Mouse (Mus musculus) ES-E14 (cell line): ENCODE results near the gene E2f4. TPM values are rescaled to one million over a fixed set of nuclear protein-coding genes. Genes with fewer than 3 reads are reported as not detected.

Experiments used
- DNase-seq: peaks from one replicate; pipeline ENCODE4 v3.0.0-alpha.2; 2013; ENCODE audit warnings: low read depth, low spot score
- H3K27ac ChIP-seq: 2 replicates; pipeline ENCODE4 v1.5.1; 2012; ENCODE audit warnings: low read depth, mild to moderate bottlenecking, low read length, moderate library complexity, mixed read lengths; ENCODE audit not compliant: poor library complexity, insufficient read depth, severe bottlenecking
- H3K36me3 ChIP-seq: 2 replicates; pipeline ENCODE4 v1.6.1; 2012; ENCODE audit warnings: mild to moderate bottlenecking, low read length, moderate library complexity, mixed read lengths; ENCODE audit not compliant: control insufficient read depth, poor library complexity, insufficient read depth, severe bottlenecking
- H3K4me1 ChIP-seq, 2 experiments: fragments of 150-350 bp in 1 of 2; sonication (generic) in 1 of 2; 2 replicates each; pipeline ENCODE4 v1.6.1; 2012; ENCODE audit warnings: low read length in 2 of 2, mild to moderate bottlenecking in 1 of 2, mixed read lengths in 1 of 2; ENCODE audit not compliant: control insufficient read depth in 2 of 2, insufficient read depth in 2 of 2, poor library complexity in 1 of 2
- H3K4me3 ChIP-seq, 2 experiments: fragments of 150-350 bp in 1 of 2; sonication (generic) in 1 of 2; 2 replicates each; pipeline ENCODE4 v1.5.1; 2012; ENCODE audit warnings: low read length in 2 of 2, low read depth in 1 of 2, mild to moderate bottlenecking in 1 of 2, mixed read lengths in 1 of 2; ENCODE audit not compliant: insufficient read depth in 1 of 2, poor library complexity in 1 of 2, severe bottlenecking in 1 of 2
- H3K9ac ChIP-seq: 2 replicates; pipeline ENCODE4 v1.6.1; 2012; ENCODE audit warnings: low read depth, mild to moderate bottlenecking, low read length, mixed read lengths; ENCODE audit not compliant: poor library complexity, insufficient read depth, severe bottlenecking
- H3K9me3 ChIP-seq: fragments of 150-350 bp; sonication (generic); 2 replicates; pipeline ENCODE4 v1.6.1; 2012; ENCODE audit warnings: low read depth, mild to moderate bottlenecking, low read length; ENCODE audit not compliant: control insufficient read depth, insufficient read depth
- CHD2 ChIP-seq: IDR thresholded peaks from 2 replicates; pipeline ENCODE4 v1.6.1; 2014; ENCODE audit warnings: mild to moderate bottlenecking, low read depth, low read length, inconsistent platforms
- HCFC1 ChIP-seq: IDR thresholded peaks from 2 replicates; pipeline ENCODE4 v1.6.1; 2012; ENCODE audit warnings: low read length, inconsistent platforms, borderline replicate concordance; ENCODE audit not compliant: insufficient read depth
- MAFK ChIP-seq: IDR thresholded peaks from 2 replicates; pipeline ENCODE4 v1.6.1; 2014; ENCODE audit warnings: mild to moderate bottlenecking, low read depth, low read length, inconsistent platforms; ENCODE audit not compliant: insufficient read depth
- ZC3H11A ChIP-seq: IDR thresholded peaks from 2 replicates; pipeline ENCODE4 v1.6.1; 2012; ENCODE audit warnings: low read depth, mild to moderate bottlenecking, inconsistent platforms, low read length, borderline replicate concordance
- ZNF384 ChIP-seq: IDR thresholded peaks from 2 replicates; pipeline ENCODE4 v1.6.1; 2012; ENCODE audit warnings: low read depth, low read length, inconsistent platforms
- in situ Hi-C, 2 experiments: fragments of 600-800 bp; cut with MboI; formaldehyde crosslinking; loops; one replicate each; pipeline ENCODE4 v1.15.1; 2025; ENCODE audit warnings: low sequenced_read_pairs in 2 of 2, inconsistent platforms in 1 of 2; ENCODE audit not compliant: unreplicated experiment in 2 of 2
- total RNA-seq: library from RNA; depleted of rRNA; stranded (reverse); fragments of 300-350 nt; gene quantifications from 2 replicates; pipeline ENCODE4 v1.2.3, GENCODE M21; 2012

E2f4 gene
- total RNA-seq, 1 experiment: 66.8 TPM

DNA sequence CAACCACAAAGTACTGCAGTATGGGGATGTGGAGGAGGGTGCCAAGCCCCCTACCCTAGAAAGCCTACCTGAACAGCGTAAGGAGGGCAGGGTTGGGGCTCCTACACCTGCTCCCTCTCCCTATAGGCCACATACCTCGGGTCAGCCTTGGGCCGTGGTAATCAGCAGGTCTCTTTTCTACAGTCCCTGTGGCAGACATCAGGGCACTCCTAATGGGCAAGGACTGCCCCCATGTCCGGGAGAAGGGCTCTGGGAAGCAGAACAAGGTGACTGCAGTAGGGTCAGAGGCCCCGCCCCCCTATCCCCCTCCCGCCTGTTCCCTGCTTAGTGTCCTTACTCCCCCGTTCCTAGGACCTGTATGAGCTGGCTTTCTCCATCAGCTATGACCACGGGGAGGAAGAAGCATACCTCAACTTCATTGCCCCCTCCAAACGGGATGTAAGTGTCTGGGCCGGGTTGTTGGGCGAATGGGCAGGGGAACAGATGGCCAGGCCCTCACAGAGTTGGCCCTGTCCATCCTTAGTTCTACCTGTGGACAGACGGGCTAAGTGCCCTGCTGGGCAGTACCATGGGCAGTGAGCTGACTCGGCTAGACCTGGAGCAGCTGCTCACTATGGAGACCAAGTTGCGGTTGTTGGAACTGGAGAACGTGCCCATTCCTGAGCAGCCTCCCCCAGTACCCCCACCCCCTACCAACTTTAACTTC is 11.8 kb downstream of the E2f4 start:
- Histone ChIP-seq H3K27ac (no peak overlapping the region), H3K9ac (no peak overlapping the region), H3K36me3 (peaks cover 26% of the 10 kb centered on the region), H3K4me3 (no peak overlapping the region), H3K4me1 (peaks cover 0 to 10% of the 10 kb centered on the region in 2 experiments; a peak in 2 of 4 replicates), H3K9me3 (no peaks in the 10 kb centered on the region)
- TF ChIP-seq ZC3H11A (no peak), ZNF384 (no peak), HCFC1 (no peak), CHD2 (no peak), MAFK (no peak)
- in situ Hi-C loops: no loop called here
- DNase-seq: no peak

DNA sequence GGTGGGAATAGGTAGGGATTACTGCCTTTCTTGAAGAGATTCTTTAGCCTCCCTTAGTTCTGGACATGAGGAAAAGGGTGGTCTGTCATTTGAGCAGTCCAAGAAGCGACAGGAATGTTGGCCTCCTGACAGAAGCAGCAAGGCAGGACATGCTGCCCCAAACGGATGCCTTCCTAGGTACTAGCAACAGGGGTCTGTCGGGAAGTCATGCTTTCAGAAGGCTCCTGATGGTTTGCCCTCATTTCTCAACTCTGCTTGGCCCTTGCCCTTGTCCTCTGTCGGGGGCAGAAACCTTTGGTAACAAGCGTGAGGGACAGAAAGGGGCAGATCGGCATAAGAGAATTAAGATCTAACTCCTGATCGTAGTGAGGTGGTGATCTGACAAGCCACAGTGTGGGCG is 12.7 kb downstream of the E2f4 start:
- no peak overlapping the region for H3K9ac ChIP-seq
- in situ Hi-C loops: no loop called here
- H3K36me3 ChIP-seq: peaks cover 20% of the 10 kb centered on the region; the same call in 1 of the 2 replicates
- DNase-seq: no peak
- TF ChIP-seq HCFC1: no peak
- TF ChIP-seq ZC3H11A: no peak
- no peak for TF ChIP-seq ZNF384
- TF ChIP-seq CHD2: no peak
- no peak for TF ChIP-seq MAFK
- H3K9me3 ChIP-seq: no peaks in the 10 kb centered on the region
- peaks cover 0 to 3% of the 10 kb centered on the region in 2 experiments; a peak in 2 of 4 replicates for H3K4me1 ChIP-seq
- no peak overlapping the region for H3K27ac ChIP-seq
- H3K4me3 ChIP-seq: no peak overlapping the region

DNA sequence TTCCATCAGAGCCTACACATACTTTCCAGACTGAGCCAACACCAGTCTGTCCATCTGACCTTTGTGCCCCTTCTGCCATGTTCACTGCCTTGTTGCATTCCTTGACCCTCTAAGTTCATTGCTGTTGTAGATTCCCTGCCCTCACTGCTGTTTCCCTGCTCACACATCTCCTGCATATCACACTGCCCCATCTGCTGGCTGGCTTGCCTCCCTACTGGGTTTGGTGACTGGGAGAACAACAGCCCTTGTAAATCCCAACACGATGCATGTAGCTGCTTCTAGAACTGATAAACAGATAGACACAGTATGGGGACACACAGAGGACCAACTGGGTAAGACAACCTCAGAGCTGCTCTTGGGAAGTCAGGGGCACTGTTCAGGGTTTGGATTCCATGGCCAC is 14.3 kb downstream of the E2f4 start:
- Histone ChIP-seq H3K36me3 (peaks cover 20% of the 10 kb centered on the region; the same call in 1 of the 2 replicates), H3K4me1 (no peaks in the 10 kb centered on the region)
- in situ Hi-C loops: no loop called here

DNA sequence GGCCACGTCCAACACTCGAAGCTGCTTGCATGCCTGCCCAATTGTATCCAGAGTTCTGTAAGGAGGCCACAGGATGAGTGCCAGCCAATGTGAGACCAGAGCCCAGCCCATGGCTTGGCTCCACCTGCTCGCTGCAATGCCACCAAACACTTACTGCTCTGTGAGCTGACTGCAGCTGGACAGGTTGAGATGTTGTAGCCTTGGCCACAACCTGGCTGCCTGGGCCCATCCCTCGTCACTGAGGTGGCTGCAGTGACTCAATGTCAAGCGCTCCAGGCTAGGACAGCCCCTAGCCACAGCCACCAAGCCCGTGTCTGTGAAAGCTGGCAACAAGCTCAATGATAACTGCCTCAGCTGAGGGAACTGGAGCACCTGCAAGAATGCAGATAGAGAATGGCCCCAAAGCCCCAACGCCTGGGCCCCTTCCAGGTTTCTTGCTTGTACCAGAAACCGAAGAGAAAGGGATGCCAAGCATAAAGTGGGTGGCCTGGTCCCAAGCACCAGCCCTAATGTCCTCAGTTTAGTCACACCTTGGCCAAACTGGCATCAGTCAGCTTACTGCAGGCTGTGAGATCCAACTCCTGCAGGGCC is 15.5 kb downstream of the E2f4 start:
- DNase-seq: no peak
- H3K4me1 ChIP-seq: no peaks in the 10 kb centered on the region
- no peak overlapping the region for H3K4me3 ChIP-seq
- no peak overlapping the region for H3K9ac ChIP-seq
- in situ Hi-C loops: no loop called here
- no peak overlapping the region for H3K27ac ChIP-seq
- no peak for TF ChIP-seq MAFK
- peaks cover 10% of the 10 kb centered on the region; the same call in 1 of the 2 replicates for H3K36me3 ChIP-seq
- H3K9me3 ChIP-seq: no peaks in the 10 kb centered on the region

More for the DNA sequence above, 14.3 kb downstream of the E2f4 start:
- TF ChIP-seq MAFK (no peak), HCFC1 (no peak), ZNF384 (no peak)
- no peak overlapping the region for H3K4me3 ChIP-seq
- no peak for DNase-seq
- H3K27ac ChIP-seq: no peak overlapping the region
- H3K9ac ChIP-seq: no peak overlapping the region
- no peaks in the 10 kb centered on the region for H3K9me3 ChIP-seq
